Mouse (Mus musculus) intestine, embryonic 16.5 days (tissue): ENCODE results near the gene Itga2b. TPM values are rescaled to one million over a fixed set of nuclear protein-coding genes. Genes with fewer than 3 reads are reported as not detected.
A peak's percentile ranks its signal among the peaks of the same experiment; 100 is the strongest.

Source experiments
- ATAC-seq: fragments of 200-750 bp; cut with Nextera tagmentation; 2 replicates; pipeline ENCODE4 v1.8.0; 2017; ENCODE audit warnings: moderate TSS enrichment, moderate library complexity
- H3K27ac ChIP-seq: fragments of 300-500 bp; sonication (generic); 2 replicates; pipeline ENCODE4 v1.5.1; 2014; ENCODE audit warnings: mild to moderate bottlenecking, low read length
- H3K27me3 ChIP-seq: fragments of 300-500 bp; sonication (generic); replicated peaks from 2 replicates; pipeline ENCODE4 v1.6.1; 2014; ENCODE audit warnings: low read length, control low read depth, mixed read lengths; ENCODE audit not compliant: control insufficient read depth, insufficient read depth
- H3K36me3 ChIP-seq: fragments of 300-500 bp; sonication (generic); 2 replicates; pipeline ENCODE4 v1.6.1; 2014; ENCODE audit warnings: low read length, control low read depth; ENCODE audit not compliant: control insufficient read depth, insufficient read depth
- H3K4me1 ChIP-seq: fragments of 300-500 bp; sonication (generic); 2 replicates; pipeline ENCODE4 v1.6.1; 2014; ENCODE audit warnings: low read length, control low read depth, mixed read lengths; ENCODE audit not compliant: control insufficient read depth, insufficient read depth
- H3K4me2 ChIP-seq: fragments of 300-500 bp; sonication (generic); 2 replicates; pipeline ENCODE4 v1.6.1; 2014; ENCODE audit warnings: low read depth, low read length, control low read depth
- H3K4me3 ChIP-seq: fragments of 300-500 bp; sonication (generic); 2 replicates; pipeline ENCODE4 v1.5.1; 2014; ENCODE audit warnings: mild to moderate bottlenecking, low read length
- H3K9ac ChIP-seq: fragments of 300-500 bp; sonication (generic); 2 replicates; pipeline ENCODE4 v1.6.1; 2014; ENCODE audit warnings: low read depth, low read length
- H3K9me3 ChIP-seq: fragments of 300-500 bp; sonication (generic); 2 replicates; pipeline ENCODE4 v1.6.1; 2016; ENCODE audit warnings: low read length, control low read depth; ENCODE audit not compliant: control insufficient read depth
- WGBS: fragments of 180-500 bp; shearing (Covaris S2); extraction: QIAGEN DNeasy Blood & Tissue Kit; methylation state at CpG from one replicate; pipeline ENCODE4 v1.1.7; 2014; 5-methylcytosine and 5-hydroxymethylcytosine counted together
- polyA plus RNA-seq: library from polyadenylated mRNA; unstranded; fragments of >200 nt; fragmentation: Nextera tagmentation; extraction: Ambion mirVana; gene quantifications from 2 replicates; pipeline ENCODE4 v1.2.1, GENCODE M21; 2015

The Itga2b gene
- polyA plus RNA-seq, 1 experiment from 2014 or later, result 3.7 TPM

DNA sequence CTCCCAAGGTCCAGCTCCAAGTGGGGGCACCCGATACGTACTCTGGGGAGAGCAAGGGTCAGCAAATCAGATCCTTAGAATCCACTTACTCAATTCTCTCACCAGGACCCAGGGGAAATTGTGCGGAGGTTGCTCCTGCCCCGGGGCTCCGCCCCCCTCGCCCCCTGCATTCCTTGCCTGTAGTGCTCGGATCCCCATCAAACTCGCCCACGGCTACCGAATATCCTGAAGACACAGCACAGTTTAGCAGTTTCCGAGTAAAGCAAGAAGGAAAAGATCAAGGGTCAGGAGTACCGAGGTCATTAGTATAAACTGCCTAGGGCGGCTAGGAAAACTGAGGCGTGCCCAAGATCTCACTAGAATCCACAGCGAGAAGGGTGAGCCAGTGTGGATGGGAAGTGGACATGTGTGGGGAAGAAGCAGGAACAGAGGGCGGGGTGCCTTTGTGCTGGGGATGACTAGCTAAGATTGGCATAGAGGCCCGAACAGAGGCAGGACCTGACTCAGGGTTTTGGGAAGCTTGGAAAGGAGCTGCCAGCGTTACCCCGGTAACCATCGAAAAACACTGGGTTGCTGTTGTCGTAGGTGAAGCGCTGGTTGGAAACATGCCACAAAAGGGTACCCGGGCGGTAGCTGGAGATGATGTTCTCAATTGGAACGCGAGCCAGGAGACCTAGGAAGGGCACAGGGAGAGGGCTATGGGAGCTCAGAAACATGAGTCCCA lies 4.0 kb downstream of the Itga2b start:
- Histone ChIP-seq H3K27me3 (peaks cover 3% of the 10 kb centered on the region; the same call in 1 of the 2 replicates), H3K9me3 (no peaks in the 10 kb centered on the region), H3K9ac (no peak overlapping the region), H3K4me1 (peaks cover 20% of the 10 kb centered on the region), H3K36me3 (no peaks in the 10 kb centered on the region), H3K4me3 (no peak overlapping the region), H3K27ac (no peak overlapping the region), H3K4me2 (peak overlapping the region; percentile 14; the same call in 1 of the 2 replicates)
- WGBS, result 13% methylated on average over 26 of the region's 26 CpGs
- ATAC-seq, result 0 out of 2 replicates have a peak, but pooled peaks have one; percentile 9

DNA sequence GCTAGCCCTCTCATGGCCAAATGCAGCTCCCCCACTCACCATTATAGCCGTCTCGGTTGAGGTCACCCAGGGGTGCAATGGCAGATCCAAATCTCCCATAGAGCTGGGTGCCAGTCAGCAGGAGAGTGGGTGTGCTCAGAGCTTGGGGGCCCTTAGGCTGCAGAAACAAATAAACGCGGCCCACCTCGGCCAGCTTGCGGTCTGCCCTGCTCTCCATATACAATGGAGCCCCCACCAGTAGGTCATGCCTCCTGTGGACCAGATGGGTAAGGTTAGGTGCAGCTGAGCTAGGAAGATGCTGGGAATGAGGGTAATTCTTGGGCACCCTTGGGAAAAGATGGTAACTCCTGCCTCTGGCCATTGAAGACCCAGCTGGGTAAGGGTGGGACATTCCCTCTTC lies 5.0 kb downstream of the Itga2b start:
- H3K4me1 ChIP-seq, result peaks cover 20% of the 10 kb centered on the region
- no peaks in the 10 kb centered on the region for H3K36me3 ChIP-seq
- no peak overlapping the region for H3K4me2 ChIP-seq
- peaks cover 3% of the 10 kb centered on the region; the same call in 1 of the 2 replicates for H3K27me3 ChIP-seq
- H3K4me3 ChIP-seq, result no peak overlapping the region
- no peak for ATAC-seq
- no peaks in the 10 kb centered on the region for H3K9me3 ChIP-seq
- no peak overlapping the region for H3K9ac ChIP-seq
- H3K27ac ChIP-seq, result no peak overlapping the region
- WGBS, result 96% methylated on average over 6 of the region's 6 CpGs

DNA sequence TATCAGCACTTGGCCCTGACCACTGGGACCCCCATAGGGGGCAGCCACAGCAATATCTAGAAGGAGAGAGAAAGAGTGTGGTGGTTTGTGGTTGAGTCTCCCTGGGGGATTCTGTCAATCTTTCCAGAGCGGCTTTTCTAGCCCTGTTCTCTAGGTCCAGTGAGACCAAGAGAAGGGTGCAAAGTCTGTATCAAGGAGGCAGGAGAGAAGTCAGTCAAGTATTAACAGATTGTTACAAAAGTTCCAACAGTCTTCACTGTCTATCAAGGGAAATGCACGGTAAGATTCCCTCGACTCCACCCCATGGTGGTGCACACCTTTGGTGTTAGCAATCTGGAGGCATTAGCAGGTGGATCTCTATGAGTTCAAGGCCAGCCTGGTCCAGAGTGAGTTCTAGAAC lies 8.2 kb downstream of the Itga2b start:
- Histone ChIP-seq H3K4me2 (no peak overlapping the region), H3K36me3 (no peaks in the 10 kb centered on the region), H3K27me3 (0 out of 2 replicates have a peak, but pooled peaks cover 3% of the 10 kb centered on the region), H3K4me3 (no peak overlapping the region), H3K9ac (no peak overlapping the region), H3K9me3 (no peaks in the 10 kb centered on the region), H3K27ac (no peak overlapping the region), H3K4me1 (peaks cover 12% of the 10 kb centered on the region; the same call in 1 of the 2 replicates)
- no peak for ATAC-seq
- WGBS, result 72% methylated on average over 3 of the region's 3 CpGs

DNA sequence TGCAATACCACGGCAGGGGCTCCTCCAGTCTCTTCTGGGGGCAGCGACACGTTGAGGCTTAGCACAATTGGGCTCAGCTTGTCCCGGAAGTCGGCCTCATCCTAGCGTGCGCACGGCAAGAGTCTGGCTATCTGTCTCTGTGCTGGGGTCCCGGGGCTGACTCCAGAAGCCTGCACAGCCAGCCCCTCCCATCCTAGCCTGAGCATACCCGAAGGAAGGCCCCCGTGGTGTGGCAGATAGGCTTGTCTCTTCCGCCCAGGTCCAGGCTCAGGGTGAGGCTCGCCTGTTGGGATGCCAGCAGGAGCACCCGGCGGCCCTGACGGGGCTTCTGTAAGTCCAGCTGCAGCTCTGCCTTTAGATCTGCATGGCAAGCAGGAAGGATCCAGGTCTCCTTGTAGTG lies 9.4 kb downstream of the Itga2b start:
- Histone ChIP-seq H3K4me1 (peaks cover under 1% of the 10 kb centered on the region), H3K9me3 (no peaks in the 10 kb centered on the region), H3K4me3 (no peak overlapping the region), H3K9ac (no peak overlapping the region), H3K36me3 (no peaks in the 10 kb centered on the region), H3K27ac (no peak overlapping the region), H3K4me2 (no peak overlapping the region), H3K27me3 (0 out of 2 replicates have a peak, but pooled peaks cover 3% of the 10 kb centered on the region)
- WGBS, result 60% methylated on average over 16 of the region's 16 CpGs
- no peak for ATAC-seq

DNA sequence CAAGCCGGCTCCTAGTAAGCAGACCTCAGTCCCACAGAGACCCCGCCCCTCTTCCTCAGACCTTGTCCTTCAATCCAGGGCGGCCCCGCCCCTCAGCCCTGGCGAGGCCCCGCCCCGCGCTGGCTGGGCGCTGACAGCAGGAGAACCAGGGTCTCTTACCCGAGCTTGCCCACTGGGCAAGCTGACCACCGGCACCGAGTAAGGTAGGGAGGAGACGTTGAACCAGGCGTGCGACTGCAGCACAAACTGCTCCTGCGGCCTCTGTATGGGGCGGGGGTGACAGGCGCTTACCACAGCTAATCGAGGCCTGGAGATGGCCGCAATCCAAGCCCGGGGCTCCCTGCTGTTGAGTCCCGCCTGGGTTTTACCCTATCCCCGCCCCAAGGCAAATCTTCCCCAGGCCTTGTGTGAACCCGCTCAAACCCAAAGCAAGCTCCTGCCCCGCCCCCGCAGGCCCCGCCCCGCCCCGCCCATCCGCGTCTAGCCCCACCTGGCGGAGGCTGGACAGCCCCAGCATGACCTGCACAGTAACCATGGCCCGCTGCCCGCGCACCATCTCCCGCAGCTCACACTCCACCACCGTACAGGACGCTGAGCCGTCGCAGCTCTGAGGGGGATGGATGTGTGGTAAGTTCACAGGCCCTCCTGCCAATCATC lies 14.1 kb downstream of the Itga2b start:
- Histone ChIP-seq H3K4me1 (peaks cover 3% of the 10 kb centered on the region; the same call in 1 of the 2 replicates), H3K27me3 (peaks cover 2% of the 10 kb centered on the region; the same call in 1 of the 2 replicates), H3K4me2 (peak overlapping the region; percentile 99), H3K4me3 (peak overlapping the region; percentile 62), H3K9me3 (no peaks in the 10 kb centered on the region), H3K27ac (peak overlapping the region; percentile 60), H3K9ac (peak overlapping the region; percentile 68), H3K36me3 (no peaks in the 10 kb centered on the region)
- under 1% methylated on average over 39 of the region's 40 CpGs for WGBS
- peak; percentile 94 for ATAC-seq

DNA sequence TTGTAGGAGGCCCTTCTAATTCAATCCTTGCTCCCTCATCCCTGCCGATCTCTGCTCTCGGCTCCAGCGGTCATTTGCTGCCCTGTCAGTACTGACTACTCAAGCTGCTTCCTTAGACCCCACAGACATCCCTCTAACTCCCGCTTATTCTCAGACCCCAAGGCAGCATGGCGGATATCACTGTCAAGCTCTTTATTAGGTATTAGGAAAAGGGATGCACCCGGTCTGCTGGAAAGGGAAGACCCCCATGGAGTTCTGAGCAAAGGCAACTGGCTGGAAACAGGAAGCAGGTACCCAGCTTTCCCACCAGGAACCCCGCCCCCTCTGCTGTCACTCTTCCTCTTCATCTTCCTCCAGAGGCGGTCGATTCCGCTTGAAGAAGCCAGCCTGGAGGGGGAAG lies 16.8 kb downstream of the Itga2b start:
- Histone ChIP-seq H3K4me3 (no peak overlapping the region), H3K4me2 (no peak overlapping the region), H3K9me3 (no peaks in the 10 kb centered on the region), H3K4me1 (peaks cover 5% of the 10 kb centered on the region), H3K27ac (no peak overlapping the region), H3K36me3 (no peaks in the 10 kb centered on the region), H3K27me3 (peaks cover 4% of the 10 kb centered on the region; the same call in 1 of the 2 replicates), H3K9ac (0 out of 2 replicates have a peak overlapping the region, but pooled peaks have one; percentile 3)
- 25% methylated on average over 10 of the region's 10 CpGs for WGBS
- no peak for ATAC-seq

DNA sequence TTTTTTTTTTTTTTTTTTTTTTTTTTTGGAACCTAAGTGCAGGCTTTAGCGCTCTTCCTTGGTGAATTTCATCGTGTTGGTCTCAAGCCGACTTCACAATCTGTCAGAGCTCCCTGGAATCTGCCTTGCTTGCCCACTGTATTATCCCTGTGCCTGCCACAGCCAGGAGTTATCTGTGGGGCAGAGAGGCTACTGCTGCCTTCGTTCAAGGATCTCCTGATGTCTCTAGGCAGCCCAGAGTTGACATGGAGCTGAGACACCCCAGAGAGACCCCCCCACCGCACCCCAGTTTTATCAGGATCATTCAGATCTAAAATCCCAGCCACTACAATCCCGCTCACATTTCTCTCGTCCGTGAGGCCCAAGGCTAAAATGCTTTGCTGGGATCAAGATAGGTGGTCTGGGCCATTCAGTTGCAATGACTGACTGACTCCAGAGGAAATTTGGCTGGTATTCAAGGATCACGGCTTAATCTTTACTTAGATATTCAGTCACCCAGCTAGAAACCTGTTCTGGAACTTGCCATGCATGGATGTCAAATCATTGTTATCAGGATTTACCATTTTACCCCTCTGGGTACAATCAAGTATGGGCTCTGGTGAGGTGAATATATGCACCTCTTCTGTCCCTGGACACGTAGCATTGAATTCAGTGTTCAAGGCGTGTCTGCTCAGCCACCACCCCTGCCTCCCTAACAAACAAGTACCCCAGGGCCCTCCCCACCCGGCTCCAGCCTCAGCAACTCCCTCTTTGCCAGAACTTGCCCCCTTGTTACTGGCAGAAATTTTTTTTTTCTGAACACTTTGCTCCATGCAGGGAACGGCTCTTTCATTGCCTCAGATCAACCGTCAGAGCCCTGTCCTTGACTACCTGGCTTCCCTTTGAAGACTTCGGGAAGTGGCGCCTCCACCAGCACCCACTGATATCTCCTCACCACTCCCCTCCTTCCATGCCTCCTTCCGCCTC lies 20.6 kb downstream of the Itga2b start:
- no peak overlapping the region for H3K4me2 ChIP-seq
- no peak overlapping the region for H3K9ac ChIP-seq
- H3K36me3 ChIP-seq, result no peaks in the 10 kb centered on the region
- H3K27ac ChIP-seq, result no peak overlapping the region
- H3K4me3 ChIP-seq, result no peak overlapping the region
- peaks cover 5% of the 10 kb centered on the region; the same call in 1 of the 2 replicates for H3K27me3 ChIP-seq
- ATAC-seq, result no peak
- H3K9me3 ChIP-seq, result no peaks in the 10 kb centered on the region
- peaks cover 25% of the 10 kb centered on the region for H3K4me1 ChIP-seq
- WGBS, result 40% methylated on average over 17 of the region's 17 CpGs

DNA sequence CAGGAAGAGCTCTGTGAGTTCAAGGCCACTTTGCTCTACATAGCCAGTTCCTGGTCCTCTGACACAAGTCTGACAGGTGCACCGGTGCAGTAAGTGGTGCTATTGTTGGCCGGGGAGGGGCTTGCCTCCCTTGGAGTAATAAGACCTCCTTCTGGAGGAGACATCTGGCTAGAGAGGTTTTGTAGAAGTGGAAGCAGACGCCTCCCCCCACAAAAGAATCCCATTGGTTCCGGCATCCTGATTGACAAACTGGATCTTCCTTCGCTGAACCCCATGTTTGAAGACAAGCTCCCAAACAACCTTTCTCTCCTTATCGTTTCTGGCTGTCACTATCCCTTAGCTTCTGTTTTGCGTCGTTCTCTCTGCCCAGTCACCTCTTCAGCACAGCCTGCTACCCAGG lies 21.6 kb downstream of the Itga2b start:
- H3K4me1 ChIP-seq, result peaks cover 27% of the 10 kb centered on the region
- no peak overlapping the region for H3K4me3 ChIP-seq
- WGBS, result 23% methylated on average over 8 of the region's 8 CpGs
- no peak overlapping the region for H3K9ac ChIP-seq
- no peak for ATAC-seq
- H3K36me3 ChIP-seq, result no peaks in the 10 kb centered on the region
- no peak overlapping the region for H3K4me2 ChIP-seq
- peaks cover 5% of the 10 kb centered on the region; the same call in 1 of the 2 replicates for H3K27me3 ChIP-seq
- no peak overlapping the region for H3K27ac ChIP-seq
- no peaks in the 10 kb centered on the region for H3K9me3 ChIP-seq
